Mouse (Mus musculus) gastrocnemius, adult 2 months (tissue): ENCODE measurements around the gene Gm17622. TPM values are rescaled to one million over a fixed set of nuclear protein-coding genes. Genes with fewer than 3 reads are reported as not detected.
A peak's percentile ranks its signal among the peaks of the same experiment; 100 is the strongest.

ENCODE experiments used
- DNase-seq: peaks from one replicate; pipeline ENCODE4 v3.0.0; 2022
- H3K27ac ChIP-seq: fragments of 200-600 bp; 2 replicates; pipeline ENCODE4 v1.8.1; 2022; ENCODE audit warnings: mild to moderate bottlenecking
- H3K4me3 ChIP-seq: fragments of 200-600 bp; 2 replicates; pipeline ENCODE4 v1.8.1; 2022; ENCODE audit warnings: mild to moderate bottlenecking, moderate library complexity
- CTCF ChIP-seq: fragments of 200-600 bp; IDR thresholded peaks from 2 replicates; pipeline ENCODE4 v1.8.1; 2022; ENCODE audit warnings: antibody characterized with exemption, mild to moderate bottlenecking, moderate library complexity
- intact Hi-C: fragments of 180-260 bp; cut with DNase I; formaldehyde crosslinking; loops from one replicate; pipeline ENCODE4 v1.15.1; 2025
- long read RNA-seq, 2 experiments: library from polyadenylated mRNA; stranded (forward); transcript quantifications; one replicate each; pipeline ENCODE4 v2.0.0; 2021
- total RNA-seq, 2 experiments: library from RNA; stranded (reverse); gene quantifications; 2 replicates each; pipeline ENCODE4 v1.2.3; 2021

Gene Gm17622
- total RNA-seq: not detected
- long read RNA-seq, experiment 1: 0 reads
- long read RNA-seq, experiment 2: 0 reads

- intact Hi-C loops: no loop called here
- DNase-seq: no peak
- Histone ChIP-seq H3K27ac (no peak within 1 kb of the TSS), H3K4me3 (no peak within 1 kb of the TSS)
- no peak for TF ChIP-seq CTCF
Measured at GRCm38 (mm10) chr13:96490433-96490832, at the start of gene Gm17622. Gene Gm17622, plus strand, starts transcription at chr13:96490733.

DNA sequence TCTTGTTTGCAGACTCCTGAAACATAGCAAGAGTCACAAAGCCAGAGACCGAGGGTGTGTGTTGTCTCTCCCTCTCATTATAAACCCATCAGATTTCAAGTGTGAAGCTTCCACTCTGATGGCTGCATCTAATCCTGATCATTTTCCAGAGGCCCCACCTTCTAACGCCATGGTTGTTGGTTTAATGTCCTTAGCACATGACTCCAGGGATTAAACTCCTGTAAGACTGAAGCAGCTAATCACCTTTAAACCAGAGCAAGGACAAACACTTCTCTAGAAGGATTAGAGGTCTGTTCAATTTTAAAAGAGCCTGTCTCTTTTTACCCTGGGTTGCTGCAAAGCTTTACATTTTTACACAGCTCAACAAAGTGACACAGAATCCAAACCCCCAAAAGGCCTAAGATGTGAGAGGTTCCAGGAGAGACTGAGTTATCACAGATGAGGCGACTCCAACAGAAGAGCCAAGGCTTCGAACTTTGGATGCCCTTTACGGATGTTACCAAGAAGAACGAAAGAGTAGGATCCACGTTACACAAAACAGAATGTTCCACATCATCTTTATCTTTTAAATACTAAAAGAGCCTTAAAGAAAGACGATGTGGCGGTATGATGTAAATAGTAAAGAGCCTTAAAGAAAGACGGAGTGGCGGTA lies 40.2 kb upstream of the Gm17622 start:
- TF ChIP-seq CTCF: no peak
- intact Hi-C loops: no loop called here
- H3K27ac ChIP-seq: no peak overlapping the region

DNA sequence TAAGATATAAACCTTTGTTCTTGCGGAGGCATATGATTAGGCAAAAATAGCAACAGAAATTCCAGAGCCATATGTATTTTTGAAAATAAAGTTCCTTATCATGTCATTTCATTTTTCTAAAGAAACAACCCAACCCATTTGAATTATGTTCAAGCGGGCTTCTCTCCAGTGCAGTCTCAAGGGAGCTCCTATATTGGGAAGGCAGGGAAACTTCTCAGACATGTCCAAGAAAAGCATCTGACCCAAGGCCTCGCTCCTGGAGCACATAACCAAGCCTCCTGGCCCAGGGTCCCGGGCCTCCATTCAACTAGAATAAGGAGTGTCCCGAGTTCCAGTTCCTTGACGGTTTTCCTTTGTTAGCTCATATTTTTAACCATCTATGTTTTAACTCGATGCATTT lies 39.7 kb upstream of the Gm17622 start:
- H3K4me3 ChIP-seq: no peak overlapping the region
- DNase-seq: peak; percentile 39
- no peak for TF ChIP-seq CTCF
- intact Hi-C loops: no loop called here
- H3K27ac ChIP-seq: no peak overlapping the region

More for the DNA sequence above, 40.2 kb upstream of the Gm17622 start:
- H3K4me3 ChIP-seq: no peak overlapping the region
- DNase-seq: no peak

GRCm38 (mm10) chr13:96451386-96452140 lies 39.0 kb upstream of the Gm17622 start:
- no peak overlapping the region for H3K4me3 ChIP-seq
- TF ChIP-seq CTCF: no peak
- intact Hi-C loops: no loop called here
- no peak for DNase-seq
- H3K27ac ChIP-seq: 0 out of 2 replicates have a peak overlapping the region, but pooled peaks have one; percentile 12

- H3K27ac ChIP-seq: no peak overlapping the region
- no peak for DNase-seq
- intact Hi-C loops: no loop called here
- no peak for TF ChIP-seq CTCF
- H3K4me3 ChIP-seq: no peak overlapping the region
Measured at GRCm38 (mm10) chr13:96452621-96453020, 37.9 kb upstream of the Gm17622 start.

DNA sequence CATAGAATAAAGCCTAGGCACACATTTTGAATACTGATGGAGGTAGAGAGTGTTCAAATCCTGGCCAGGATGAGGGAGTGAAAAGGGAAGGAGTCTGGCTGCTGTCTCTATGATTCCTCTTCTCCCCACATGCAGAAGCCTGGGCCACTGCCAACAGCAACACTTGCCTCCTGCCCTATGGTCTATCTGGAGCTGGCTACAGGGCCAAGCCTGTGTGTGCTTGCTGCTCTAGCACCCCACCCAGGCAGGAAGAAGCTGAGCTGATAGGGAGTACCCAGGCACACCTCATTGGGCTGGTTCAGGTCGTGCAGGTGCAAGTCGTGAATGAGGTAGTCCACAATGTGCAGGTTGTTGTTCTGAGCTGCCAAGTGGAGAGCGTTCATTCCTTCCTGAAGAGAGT lies 36.2 kb upstream of the Gm17622 start:
- intact Hi-C loops: no loop called here
- Histone ChIP-seq H3K4me3 (no peak overlapping the region), H3K27ac (no peak overlapping the region)
- DNase-seq: no peak
- no peak for TF ChIP-seq CTCF

GRCm38 (mm10) chr13:96457566-96457965 lies 33.0 kb upstream of the Gm17622 start:
- intact Hi-C loops: no loop called here
- no peak for DNase-seq
- TF ChIP-seq CTCF: no peak
- Histone ChIP-seq H3K27ac (no peak overlapping the region), H3K4me3 (no peak overlapping the region)

GRCm38 (mm10) chr13:96458018-96458417 lies 32.5 kb upstream of the Gm17622 start:
- Histone ChIP-seq H3K27ac (no peak overlapping the region), H3K4me3 (no peak overlapping the region)
- intact Hi-C loops: no loop called here
- DNase-seq: no peak
- no peak for TF ChIP-seq CTCF

GRCm38 (mm10) chr13:96458606-96459005 lies 31.9 kb upstream of the Gm17622 start:
- Histone ChIP-seq H3K4me3 (no peak overlapping the region), H3K27ac (no peak overlapping the region)
- DNase-seq: no peak
- no peak for TF ChIP-seq CTCF
- intact Hi-C loops: no loop called here

DNA sequence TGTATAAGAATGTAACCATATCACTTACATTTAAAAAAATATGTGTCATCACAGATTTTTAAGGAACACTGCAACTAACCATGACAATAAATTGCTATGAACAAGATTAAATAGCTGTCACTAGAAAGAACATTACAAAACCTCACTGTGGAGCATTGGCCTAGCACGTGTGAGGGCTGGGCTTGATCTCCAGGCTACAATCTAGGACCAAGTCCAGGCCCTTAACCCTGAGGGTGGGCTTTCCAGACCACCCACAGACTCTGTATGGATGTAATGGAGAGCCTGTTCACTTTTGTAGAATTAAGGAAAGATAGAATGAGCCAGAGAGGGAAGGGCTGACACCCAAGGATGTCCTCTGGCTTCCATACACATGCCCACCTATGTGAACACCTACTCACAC lies 27.9 kb upstream of the Gm17622 start:
- DNase-seq: no peak
- intact Hi-C loops: no loop called here
- Histone ChIP-seq H3K4me3 (no peak overlapping the region), H3K27ac (no peak overlapping the region)
- no peak for TF ChIP-seq CTCF

- intact Hi-C loops: no loop called here
- no peak for TF ChIP-seq CTCF
- Histone ChIP-seq H3K27ac (no peak overlapping the region), H3K4me3 (no peak overlapping the region)
- DNase-seq: no peak
Measured at GRCm38 (mm10) chr13:96465315-96465714, 25.2 kb upstream of the Gm17622 start.

DNA sequence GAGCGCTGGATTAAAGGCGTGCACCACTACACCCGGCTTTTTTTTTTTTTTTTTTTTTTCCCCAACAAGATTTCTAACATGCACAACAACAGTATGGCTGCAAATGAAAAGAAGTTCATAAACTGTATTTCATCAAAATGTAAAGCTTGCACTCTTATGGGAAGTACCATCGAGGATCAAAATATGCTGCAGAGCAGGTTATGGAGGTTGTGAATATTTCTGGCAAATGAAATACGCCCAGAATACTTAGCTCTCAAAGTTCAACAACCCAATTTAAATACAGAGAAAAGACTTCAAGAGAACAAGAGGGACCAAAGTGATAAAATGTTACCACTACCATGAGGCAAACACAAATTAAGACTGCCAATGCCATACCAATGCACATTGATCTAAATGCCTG lies 21.9 kb upstream of the Gm17622 start:
- intact Hi-C loops: no loop called here

GRCm38 (mm10) chr13:96470556-96470955 lies 20.0 kb upstream of the Gm17622 start:
- no peak for DNase-seq
- H3K4me3 ChIP-seq: no peak overlapping the region
- TF ChIP-seq CTCF: no peak
- intact Hi-C loops: no loop called here
- no peak overlapping the region for H3K27ac ChIP-seq

More for the DNA sequence above, 21.9 kb upstream of the Gm17622 start:
- TF ChIP-seq CTCF: no peak
- H3K27ac ChIP-seq: no peak overlapping the region
- H3K4me3 ChIP-seq: no peak overlapping the region
- no peak for DNase-seq

GRCm38 (mm10) chr13:96470957-96471356 lies 19.6 kb upstream of the Gm17622 start, which contains the start of gene Ankdd1b:
Gene Ankdd1b, minus strand, starts transcription at chr13:96471198.
- no peak within 1 kb of the TSS for H3K27ac ChIP-seq
- intact Hi-C loops: no loop called here
- DNase-seq: no peak
- TF ChIP-seq CTCF: no peak
- H3K4me3 ChIP-seq: no peak within 1 kb of the TSS
